Mouse (Mus musculus) forebrain, embryonic 15.5 days (tissue): Measurements from ENCODE around the gene Sub1. TPM values are rescaled to one million over a fixed set of nuclear protein-coding genes. Genes with fewer than 3 reads are reported as not detected.

Source experiments
- ATAC-seq: fragments of 200-750 bp; cut with Nextera tagmentation; replicated peaks from 2 replicates; pipeline ENCODE4 v1.8.0; 2017; ENCODE audit warnings: mild to moderate bottlenecking, moderate TSS enrichment, moderate library complexity
- H3K27ac ChIP-seq: fragments of 300-500 bp; sonication (generic); replicated peaks from 2 replicates; pipeline ENCODE4 v1.5.1; 2015; ENCODE audit warnings: mild to moderate bottlenecking, inconsistent platforms
- H3K27me3 ChIP-seq: fragments of 300-500 bp; sonication (generic); 2 replicates; pipeline ENCODE4 v1.6.1; 2015; ENCODE audit warnings: inconsistent platforms
- H3K36me3 ChIP-seq: fragments of 300-500 bp; sonication (generic); 2 replicates; pipeline ENCODE4 v1.6.1; 2015; ENCODE audit warnings: mild to moderate bottlenecking, inconsistent platforms
- H3K4me1 ChIP-seq: fragments of 300-500 bp; sonication (generic); 2 replicates; pipeline ENCODE4 v1.6.1; 2015; ENCODE audit warnings: inconsistent platforms
- H3K4me2 ChIP-seq: fragments of 300-500 bp; sonication (generic); replicated peaks from 2 replicates; pipeline ENCODE4 v1.6.1; 2015; ENCODE audit warnings: mild to moderate bottlenecking, inconsistent platforms
- H3K4me3 ChIP-seq: fragments of 300-500 bp; sonication (generic); 2 replicates; pipeline ENCODE4 v1.5.1; 2015; ENCODE audit warnings: mild to moderate bottlenecking, inconsistent platforms
- H3K9ac ChIP-seq: fragments of 300-500 bp; sonication (generic); replicated peaks from 2 replicates; pipeline ENCODE4 v1.6.1; 2015; ENCODE audit warnings: mild to moderate bottlenecking, inconsistent platforms
- H3K9me3 ChIP-seq: fragments of 300-500 bp; sonication (generic); 2 replicates; pipeline ENCODE4 v1.6.1; 2016; ENCODE audit warnings: inconsistent platforms
- WGBS: fragments of 180-500 bp; shearing (Covaris S2); methylation state at CpG from one replicate; pipeline ENCODE4 v1.1.7; 2015; ENCODE audit warnings: mixed read lengths; 5-methylcytosine and 5-hydroxymethylcytosine counted together
- polyA plus RNA-seq: library from polyadenylated mRNA; unstranded; fragments of >200 nt; fragmentation: Nextera tagmentation; extraction: Ambion mirVana; gene quantifications from 2 replicates; pipeline ENCODE4 v1.2.1, GENCODE M21; 2015

Gene Sub1
- polyA plus RNA-seq, 1 experiment from 2014 or later = 483 TPM

- H3K27ac ChIP-seq = no peak overlapping the region
- no peak for ATAC-seq
- no peaks in the 10 kb centered on the region for H3K36me3 ChIP-seq
- 75% methylated on average over 3 of the region's 3 CpGs for WGBS
- H3K4me2 ChIP-seq = no peak overlapping the region
- H3K27me3 ChIP-seq = no peaks in the 10 kb centered on the region
- no peaks in the 10 kb centered on the region for H3K9me3 ChIP-seq
- no peak overlapping the region for H3K4me3 ChIP-seq
- peaks cover 14% of the 10 kb centered on the region for H3K4me1 ChIP-seq
- H3K9ac ChIP-seq = no peak overlapping the region
Observed at GRCm38 (mm10) chr15:12027807-12028206, 31.0 kb upstream of the Sub1 start.

- WGBS = 82% methylated on average over 5 of the region's 5 CpGs
Observed at GRCm38 (mm10) chr15:12026932-12027450, 30.2 kb upstream of the Sub1 start.

GRCm38 (mm10) chr15:12026026-12026425 lies 29.2 kb upstream of the Sub1 start:
- Histone ChIP-seq H3K4me1 (peaks cover 14% of the 10 kb centered on the region), H3K27me3 (no peaks in the 10 kb centered on the region), H3K27ac (no peak overlapping the region), H3K4me2 (no peak overlapping the region), H3K4me3 (no peak overlapping the region), H3K36me3 (no peaks in the 10 kb centered on the region), H3K9me3 (no peaks in the 10 kb centered on the region), H3K9ac (no peak overlapping the region)
- WGBS = 87% methylated on average over 5 of the region's 5 CpGs
- no peak for ATAC-seq

More at GRCm38 (mm10) chr15:12026932-12027450, 30.2 kb upstream of the Sub1 start:
- Histone ChIP-seq H3K36me3 (no peaks in the 10 kb centered on the region), H3K4me1 (peaks cover 14% of the 10 kb centered on the region), H3K9ac (no peak overlapping the region), H3K27me3 (no peaks in the 10 kb centered on the region), H3K4me3 (no peak overlapping the region), H3K4me2 (no peak overlapping the region), H3K9me3 (no peaks in the 10 kb centered on the region), H3K27ac (no peak overlapping the region)
- no peak for ATAC-seq

GRCm38 (mm10) chr15:12025341-12025740 lies 28.6 kb upstream of the Sub1 start:
- H3K4me1 ChIP-seq = peaks cover 14% of the 10 kb centered on the region
- 0 out of 2 replicates have a peak, but pooled peaks have one; percentile 2 for ATAC-seq
- no peak overlapping the region for H3K27ac ChIP-seq
- H3K9me3 ChIP-seq = no peaks in the 10 kb centered on the region
- H3K9ac ChIP-seq = no peak overlapping the region
- H3K36me3 ChIP-seq = no peaks in the 10 kb centered on the region
- WGBS = 87% methylated on average over 10 of the region's 10 CpGs
- no peak overlapping the region for H3K4me3 ChIP-seq
- H3K27me3 ChIP-seq = no peaks in the 10 kb centered on the region
- H3K4me2 ChIP-seq = no peak overlapping the region

GRCm38 (mm10) chr15:12024791-12025268 lies 28.0 kb upstream of the Sub1 start:
- 40% methylated on average over 14 of the region's 14 CpGs for WGBS
- 0 out of 2 replicates have a peak overlapping the region, but pooled peaks have one; percentile 2 for H3K4me2 ChIP-seq
- peaks cover 14% of the 10 kb centered on the region for H3K4me1 ChIP-seq
- H3K9ac ChIP-seq = no peak overlapping the region
- H3K4me3 ChIP-seq = no peak overlapping the region
- no peaks in the 10 kb centered on the region for H3K36me3 ChIP-seq
- H3K9me3 ChIP-seq = no peaks in the 10 kb centered on the region
- no peak overlapping the region; the same call in 1 of the 2 replicates for H3K27ac ChIP-seq
- ATAC-seq = peak; percentile 72
- no peaks in the 10 kb centered on the region for H3K27me3 ChIP-seq

- peaks cover 4% of the 10 kb centered on the region for H3K4me1 ChIP-seq
- no peak overlapping the region for H3K9ac ChIP-seq
- H3K9me3 ChIP-seq = no peaks in the 10 kb centered on the region
- H3K27me3 ChIP-seq = no peaks in the 10 kb centered on the region
- no peak overlapping the region for H3K4me2 ChIP-seq
- H3K27ac ChIP-seq = no peak overlapping the region
- no peak overlapping the region for H3K4me3 ChIP-seq
- WGBS = 88% methylated on average over 14 of the region's 14 CpGs
- no peak for ATAC-seq
- no peaks in the 10 kb centered on the region for H3K36me3 ChIP-seq
Observed at GRCm38 (mm10) chr15:12019443-12019842, 22.7 kb upstream of the Sub1 start.

GRCm38 (mm10) chr15:12018428-12018757 lies 21.6 kb upstream of the Sub1 start:
- no peak overlapping the region for H3K9ac ChIP-seq
- H3K4me2 ChIP-seq = no peak overlapping the region
- H3K27ac ChIP-seq = no peak overlapping the region
- H3K27me3 ChIP-seq = no peaks in the 10 kb centered on the region
- H3K4me3 ChIP-seq = no peak overlapping the region
- no peaks in the 10 kb centered on the region for H3K4me1 ChIP-seq
- no peak for ATAC-seq
- H3K9me3 ChIP-seq = no peaks in the 10 kb centered on the region
- WGBS = 62% methylated on average over 6 of the region's 6 CpGs
- no peaks in the 10 kb centered on the region for H3K36me3 ChIP-seq

GRCm38 (mm10) chr15:12017700-12018427 lies 21.1 kb upstream of the Sub1 start:
- no peak for ATAC-seq
- Histone ChIP-seq H3K9ac (no peak overlapping the region), H3K27ac (no peak overlapping the region), H3K4me2 (no peak overlapping the region), H3K9me3 (no peaks in the 10 kb centered on the region), H3K4me3 (no peak overlapping the region), H3K27me3 (no peaks in the 10 kb centered on the region), H3K36me3 (no peaks in the 10 kb centered on the region), H3K4me1 (no peaks in the 10 kb centered on the region)
- WGBS = 55% methylated on average over 13 of the region's 13 CpGs

GRCm38 (mm10) chr15:12014197-12014905 lies 17.6 kb upstream of the Sub1 start:
- ATAC-seq = no peak
- no peaks in the 10 kb centered on the region for H3K9me3 ChIP-seq
- no peak overlapping the region for H3K27ac ChIP-seq
- 74% methylated on average over 5 of the region's 5 CpGs for WGBS
- no peaks in the 10 kb centered on the region for H3K4me1 ChIP-seq
- H3K4me2 ChIP-seq = no peak overlapping the region
- H3K4me3 ChIP-seq = no peak overlapping the region
- H3K36me3 ChIP-seq = no peaks in the 10 kb centered on the region
- no peak overlapping the region for H3K9ac ChIP-seq
- H3K27me3 ChIP-seq = no peaks in the 10 kb centered on the region

- WGBS = 79% methylated on average over 6 of the region's 6 CpGs
- H3K9ac ChIP-seq = no peak overlapping the region
- no peaks in the 10 kb centered on the region for H3K4me1 ChIP-seq
- no peaks in the 10 kb centered on the region for H3K36me3 ChIP-seq
- H3K4me2 ChIP-seq = no peak overlapping the region
- no peaks in the 10 kb centered on the region for H3K9me3 ChIP-seq
- H3K27me3 ChIP-seq = no peaks in the 10 kb centered on the region
- ATAC-seq = no peak
- H3K27ac ChIP-seq = no peak overlapping the region
- no peak overlapping the region for H3K4me3 ChIP-seq
Observed at GRCm38 (mm10) chr15:12013532-12014196, 16.9 kb upstream of the Sub1 start.

- H3K27ac ChIP-seq = no peak overlapping the region
- no peaks in the 10 kb centered on the region for H3K4me1 ChIP-seq
- no peak for ATAC-seq
- no peaks in the 10 kb centered on the region for H3K36me3 ChIP-seq
- peak overlapping the region; percentile 5; the same call in 1 of the 2 replicates for H3K4me3 ChIP-seq
- H3K4me2 ChIP-seq = peak overlapping the region; percentile 6; the same call in 1 of the 2 replicates
- no peak overlapping the region for H3K9ac ChIP-seq
- 58% methylated on average over 18 of the region's 18 CpGs for WGBS
- H3K9me3 ChIP-seq = no peaks in the 10 kb centered on the region
- H3K27me3 ChIP-seq = no peaks in the 10 kb centered on the region
Observed at GRCm38 (mm10) chr15:12010602-12011044, 13.8 kb upstream of the Sub1 start.
